Comparison of ENCODE assay signal across 15 mouse cellular contexts in genomic region chr5:43200686-43201085, GRCm38 (mm10).
"Had no signal": no experiment of that assay in that cellular context is flagged by ENCODE, and none has a peak within 500 bp of the region (broad histone marks: within the 10 kb centered on the region; RNA-seq: fewer than 3 reads in every experiment).

No protein-coding gene starts in this region.

- H3K4me3 ChIP-seq: layer of hippocampus, adult 2 months; limb, embryonic 10.5 days; liver, embryonic 15.5 days; midbrain, embryonic 15.5 days; neural tube, embryonic 13.5 days had no signal

- H3K9me3 ChIP-seq: limb, embryonic 10.5 days; liver, embryonic 15.5 days; midbrain, embryonic 15.5 days had no signal

- H3K27ac ChIP-seq: kidney, postnatal 0 days; layer of hippocampus, adult 2 months; limb, embryonic 10.5 days; liver, embryonic 15.5 days; midbrain, embryonic 15.5 days; neural tube, embryonic 13.5 days had no signal

- DNase-seq: kidney, adult 8-10 months; kidney, postnatal 4 days; lung, adult 2 months; lung, postnatal 36 days; retina, postnatal 1 day; right cerebral cortex, postnatal 4 days; spleen, adult 18-20 months; thymus, adult 18-20 months; thymus, postnatal 14 days had no signal

- H3K27me3 ChIP-seq: liver, embryonic 15.5 days; midbrain, embryonic 15.5 days; neural tube, embryonic 13.5 days had no signal

- H3K4me1 ChIP-seq: limb, embryonic 10.5 days; liver, embryonic 15.5 days; midbrain, embryonic 15.5 days; neural tube, embryonic 13.5 days had no signal

- H3K36me3 ChIP-seq: limb, embryonic 10.5 days; liver, embryonic 15.5 days; midbrain, embryonic 15.5 days; neural tube, embryonic 13.5 days had no signal
